Mouse (Mus musculus): ENCODE results near the gene Bbc3. TPM values are rescaled to one million over a fixed set of nuclear protein-coding genes. Genes with fewer than 3 reads are reported as not detected.
"Not testable (repeated sequence)": the region's sequence is repeated elsewhere in the genome, so short reads cannot be mapped to it uniquely, and the experiment has no call there.

Gene Bbc3
- total RNA-seq (2014; rRNA removed; ENCODE audit: low replicate concordance) = 7.3 and 14.6 TPM in 2 replicates
- 5.6 and 6.6 TPM in 2 replicates for polyA plus RNA-seq (2015; fragmentation: Nextera tagmentation; extraction: Ambion mirVana)

GRCm38 (mm10) chr7:16308093-16308492, at the start of gene Bbc3:
TSS of gene Bbc3 (plus strand) at chr7:16308393.
- Histone ChIP-seq H3K9ac (replicated peaks; ENCODE audit: low read depth, low read length) (peak within 1 kb of the TSS; percentile 38; the same call in 1 of the 2 replicates), H3K27ac (ENCODE audit: low read depth) (peak within 1 kb of the TSS; percentile 99), H3K4me2 (ENCODE audit: low read depth, low read length) (peak within 1 kb of the TSS; percentile 82), H3K4me3 (ENCODE audit: low read depth, low read length) (peak within 1 kb of the TSS; percentile 75)
- not testable (repeated sequence) for H3K9me3 ChIP-seq (replicated peaks; ENCODE audit: control insufficient read depth, low read length); H3K27me3 ChIP-seq (ENCODE audit: control insufficient read depth, insufficient read depth, low read length); H3K36me3 ChIP-seq (replicated peaks; ENCODE audit: control insufficient read depth, insufficient read depth, low read length); ATAC-seq (ENCODE audit: insufficient read depth, low read depth); DNase-seq (ENCODE audit: low spot score); H3K4me1 ChIP-seq (ENCODE audit: control insufficient read depth, insufficient read depth)
- WGBS = 23% methylated on average over 1 of the region's 1 CpGs

GRCm38 (mm10) chr7:16259110-16259590, 49.0 kb upstream of the Bbc3 start, which contains the start of gene C5ar1:
TSS of gene C5ar1 (minus strand) at chr7:16259540.
- Histone ChIP-seq H3K36me3 (replicated peaks; ENCODE audit: control insufficient read depth, insufficient read depth, low read length) (no peaks in the 10 kb centered on the region), H3K9me3 (replicated peaks; ENCODE audit: control insufficient read depth, low read length) (no peaks in the 10 kb centered on the region), H3K9ac (replicated peaks; ENCODE audit: low read depth, low read length) (no peak within 1 kb of the TSS), H3K27me3 (ENCODE audit: control insufficient read depth, insufficient read depth, low read length) (no peaks in the 10 kb centered on the region), H3K4me2 (ENCODE audit: low read depth, low read length) (no peak within 1 kb of the TSS), H3K4me3 (ENCODE audit: low read depth, low read length) (no peak within 1 kb of the TSS), H3K27ac (ENCODE audit: low read depth) (no peak within 1 kb of the TSS), H3K4me1 (ENCODE audit: control insufficient read depth, insufficient read depth) (no peaks in the 10 kb centered on the region)
- no peak for DNase-seq (ENCODE audit: low spot score)
- no peak for ATAC-seq (ENCODE audit: insufficient read depth, low read depth)
- TF ChIP-seq CTCF (IDR thresholded peaks at IDR 0.05; ENCODE audit: low read depth) (no peak), EP300 (IDR thresholded peaks at IDR 0.05; ENCODE audit: low read depth) (no peak)
- WGBS = 78% methylated on average over 5 of the region's 5 CpGs

- Histone ChIP-seq H3K4me2 (ENCODE audit: low read depth, low read length) (no peak overlapping the region), H3K27me3 (ENCODE audit: control insufficient read depth, insufficient read depth, low read length) (no peaks in the 10 kb centered on the region), H3K9ac (replicated peaks; ENCODE audit: low read depth, low read length) (no peak overlapping the region), H3K36me3 (replicated peaks; ENCODE audit: control insufficient read depth, insufficient read depth, low read length) (no peaks in the 10 kb centered on the region), H3K27ac (ENCODE audit: low read depth) (no peak overlapping the region), H3K9me3 (replicated peaks; ENCODE audit: control insufficient read depth, low read length) (no peaks in the 10 kb centered on the region), H3K4me3 (ENCODE audit: low read depth, low read length) (no peak overlapping the region), H3K4me1 (ENCODE audit: control insufficient read depth, insufficient read depth) (no peaks in the 10 kb centered on the region)
- ATAC-seq (ENCODE audit: insufficient read depth, low read depth) (no peak), DNase-seq (ENCODE audit: low spot score) (no peak)
- TF ChIP-seq CTCF (IDR thresholded peaks at IDR 0.05; ENCODE audit: low read depth) (no peak), EP300 (IDR thresholded peaks at IDR 0.05; ENCODE audit: low read depth) (no peak)
- 62% methylated on average over 1 of the region's 1 CpGs for WGBS
Measured at GRCm38 (mm10) chr7:16261097-16261496, 47.1 kb upstream of the Bbc3 start.

GRCm38 (mm10) chr7:16263015-16263787, 45.0 kb upstream of the Bbc3 start:
- Histone ChIP-seq H3K9me3 (replicated peaks; ENCODE audit: control insufficient read depth, low read length) (no peaks in the 10 kb centered on the region), H3K9ac (replicated peaks; ENCODE audit: low read depth, low read length) (no peak overlapping the region), H3K4me2 (ENCODE audit: low read depth, low read length) (no peak overlapping the region), H3K4me3 (ENCODE audit: low read depth, low read length) (no peak overlapping the region), H3K27me3 (ENCODE audit: control insufficient read depth, insufficient read depth, low read length) (no peaks in the 10 kb centered on the region), H3K27ac (ENCODE audit: low read depth) (no peak overlapping the region), H3K4me1 (ENCODE audit: control insufficient read depth, insufficient read depth) (no peaks in the 10 kb centered on the region), H3K36me3 (replicated peaks; ENCODE audit: control insufficient read depth, insufficient read depth, low read length) (no peaks in the 10 kb centered on the region)
- ATAC-seq (ENCODE audit: insufficient read depth, low read depth) (no peak), DNase-seq (ENCODE audit: low spot score) (peak; percentile 41)
- TF ChIP-seq CTCF (IDR thresholded peaks at IDR 0.05; ENCODE audit: low read depth) (peak; percentile 77), EP300 (IDR thresholded peaks at IDR 0.05; ENCODE audit: low read depth) (no peak)
- 26% methylated on average over 8 of the region's 8 CpGs for WGBS

- Histone ChIP-seq H3K9me3 (replicated peaks; ENCODE audit: control insufficient read depth, low read length) (no peaks in the 10 kb centered on the region), H3K27ac (ENCODE audit: low read depth) (no peak overlapping the region), H3K4me3 (ENCODE audit: low read depth, low read length) (no peak overlapping the region), H3K9ac (replicated peaks; ENCODE audit: low read depth, low read length) (no peak overlapping the region), H3K4me2 (ENCODE audit: low read depth, low read length) (no peak overlapping the region), H3K4me1 (ENCODE audit: control insufficient read depth, insufficient read depth) (no peaks in the 10 kb centered on the region), H3K36me3 (replicated peaks; ENCODE audit: control insufficient read depth, insufficient read depth, low read length) (no peaks in the 10 kb centered on the region), H3K27me3 (ENCODE audit: control insufficient read depth, insufficient read depth, low read length) (no peaks in the 10 kb centered on the region)
- no peak for TF ChIP-seq CTCF (IDR thresholded peaks at IDR 0.05; ENCODE audit: low read depth)
- no peak for TF ChIP-seq EP300 (IDR thresholded peaks at IDR 0.05; ENCODE audit: low read depth)
- no peak for ATAC-seq (ENCODE audit: insufficient read depth, low read depth)
- 70% methylated on average over 5 of the region's 5 CpGs for WGBS
- DNase-seq (ENCODE audit: low spot score) = no peak
Measured at GRCm38 (mm10) chr7:16263843-16264242, 44.4 kb upstream of the Bbc3 start.

Measured in heart, postnatal 0 days (tissue).